Mouse (Mus musculus) MEL (cell line): ENCODE data around the gene Adra2a.

Experiments used
- ELF1 ChIP-seq: IDR thresholded peaks from 2 replicates; pipeline ENCODE4 v1.6.1; 2014; ENCODE audit warnings: low read depth, mild to moderate bottlenecking, inconsistent platforms, low read length, improper control_type of control experiment, moderate library complexity
- GABPA ChIP-seq: IDR thresholded peaks from 2 replicates; pipeline ENCODE4 v1.6.1; 2012; ENCODE audit warnings: low read depth, mild to moderate bottlenecking, inconsistent platforms, low read length, improper control_type of control experiment, moderate library complexity
- POLR2A ChIP-seq, 2 experiments: IDR thresholded peaks; 2 replicates each; pipeline ENCODE4 v1.6.1; 2011 to 2012; ENCODE audit warnings: low read length in 2 of 2, mild to moderate bottlenecking in 2 of 2, control low read depth in 1 of 2, improper control_type of control experiment in 1 of 2, low read depth in 1 of 2, moderate library complexity in 1 of 2; ENCODE audit not compliant: control insufficient read depth in 1 of 2, insufficient read depth in 1 of 2, poor library complexity in 1 of 2
- ZC3H11A ChIP-seq: IDR thresholded peaks from 2 replicates; pipeline ENCODE4 v1.6.1; 2012; ENCODE audit warnings: low read depth, mild to moderate bottlenecking, inconsistent platforms, low read length, improper control_type of control experiment

GRCm38 (mm10) chr19:54048161-54048885, 4.4 kb downstream of the Adra2a start:
- no peak for TF ChIP-seq ZC3H11A
- no peak for TF ChIP-seq ELF1
- TF ChIP-seq GABPA = no peak
- no peak for TF ChIP-seq POLR2A (IDR thresholded peaks at IDR 0.05; ENCODE audit: control insufficient read depth in 1 of 2, insufficient read depth in 1 of 2, low read depth in 1 of 2, low read length in 2 of 2, poor library complexity in 1 of 2)
